Mouse (Mus musculus): ENCODE measurements at regions not wholly inside any gene's neighbourhood (a gene's known extent, or its start where the extent isn't known, plus 50 kb on each side); places are given as distances from the start of the nearest gene placed in this dataset.

GRCm38 (mm10) chr15:36945309-36945708, 62.3 kb downstream of the Zfp706 start:
- H3K4me1 ChIP-seq = no peaks in the 10 kb centered on the region
- H3K4me3 ChIP-seq = no peak overlapping the region
- ATAC-seq (ENCODE audit: borderline replicate concordance, extremely low read depth, low FRiP score, low TSS enrichment) = no peak
- no peaks in the 10 kb centered on the region for H3K27me3 ChIP-seq
- H3K27ac ChIP-seq = no peak overlapping the region
- H3K9ac ChIP-seq = no peak overlapping the region
- H3K36me3 ChIP-seq = no peaks in the 10 kb centered on the region
- H3K4me2 ChIP-seq = no peak overlapping the region
- WGBS = 86% methylated on average over 4 of the region's 4 CpGs
- no peaks in the 10 kb centered on the region for H3K9me3 ChIP-seq

- no peaks in the 10 kb centered on the region for H3K36me3 ChIP-seq
- H3K4me2 ChIP-seq = no peak overlapping the region
- no peaks in the 10 kb centered on the region for H3K9me3 ChIP-seq
- H3K4me3 ChIP-seq = no peak overlapping the region
- H3K9ac ChIP-seq = no peak overlapping the region
- ATAC-seq (ENCODE audit: borderline replicate concordance, extremely low read depth, low FRiP score, low TSS enrichment) = no peak
- H3K27me3 ChIP-seq = no peaks in the 10 kb centered on the region
- no peak overlapping the region for H3K27ac ChIP-seq
- WGBS = 56% methylated on average over 8 of the region's 8 CpGs
- H3K4me1 ChIP-seq = no peaks in the 10 kb centered on the region
These were observed 62.9 kb downstream of the Zfp706 start for GRCm38 (mm10) chr15:36944556-36945171.

GRCm38 (mm10) chr15:36943492-36944112, 64.0 kb downstream of the Zfp706 start:
- Histone ChIP-seq H3K9ac (no peak overlapping the region), H3K4me3 (no peak overlapping the region), H3K4me1 (0 out of 2 replicates have a peak, but pooled peaks cover 6% of the 10 kb centered on the region), H3K27ac (no peak overlapping the region), H3K36me3 (no peaks in the 10 kb centered on the region), H3K4me2 (no peak overlapping the region), H3K27me3 (no peaks in the 10 kb centered on the region), H3K9me3 (no peaks in the 10 kb centered on the region)
- WGBS = 53% methylated on average over 12 of the region's 12 CpGs
- ATAC-seq (ENCODE audit: borderline replicate concordance, extremely low read depth, low FRiP score, low TSS enrichment) = no peak

GRCm38 (mm10) chr15:36942261-36942660, 65.3 kb downstream of the Zfp706 start:
- H3K4me3 ChIP-seq = no peak overlapping the region
- no peak overlapping the region for H3K27ac ChIP-seq
- H3K9ac ChIP-seq = no peak overlapping the region
- WGBS = 59% methylated on average over 4 of the region's 4 CpGs
- no peaks in the 10 kb centered on the region for H3K27me3 ChIP-seq
- no peak for ATAC-seq (ENCODE audit: borderline replicate concordance, extremely low read depth, low FRiP score, low TSS enrichment)
- no peaks in the 10 kb centered on the region for H3K9me3 ChIP-seq
- H3K4me1 ChIP-seq = peaks cover 17% of the 10 kb centered on the region
- H3K36me3 ChIP-seq = no peaks in the 10 kb centered on the region
- H3K4me2 ChIP-seq = no peak overlapping the region

GRCm38 (mm10) chr15:36941741-36942140, 65.8 kb downstream of the Zfp706 start:
- H3K4me3 ChIP-seq = no peak overlapping the region
- H3K4me1 ChIP-seq = peaks cover 17% of the 10 kb centered on the region
- ATAC-seq (ENCODE audit: borderline replicate concordance, extremely low read depth, low FRiP score, low TSS enrichment) = no peak
- no peaks in the 10 kb centered on the region for H3K9me3 ChIP-seq
- no peak overlapping the region for H3K4me2 ChIP-seq
- H3K27me3 ChIP-seq = no peaks in the 10 kb centered on the region
- H3K9ac ChIP-seq = no peak overlapping the region
- no peak overlapping the region for H3K27ac ChIP-seq
- 82% methylated on average over 5 of the region's 5 CpGs for WGBS
- H3K36me3 ChIP-seq = no peaks in the 10 kb centered on the region

GRCm38 (mm10) chr15:36939608-36940007, 68.0 kb downstream of the Zfp706 start:
- WGBS = 78% methylated on average over 9 of the region's 9 CpGs
- H3K4me1 ChIP-seq = peaks cover 17% of the 10 kb centered on the region
- no peak overlapping the region for H3K27ac ChIP-seq
- H3K27me3 ChIP-seq = no peaks in the 10 kb centered on the region
- H3K9ac ChIP-seq = no peak overlapping the region
- no peak for ATAC-seq (ENCODE audit: borderline replicate concordance, extremely low read depth, low FRiP score, low TSS enrichment)
- no peaks in the 10 kb centered on the region for H3K36me3 ChIP-seq
- no peak overlapping the region for H3K4me2 ChIP-seq
- H3K4me3 ChIP-seq = no peak overlapping the region
- H3K9me3 ChIP-seq = no peaks in the 10 kb centered on the region

GRCm38 (mm10) chr15:36939153-36939552, 68.4 kb downstream of the Zfp706 start:
- H3K27ac ChIP-seq = peak overlapping the region; percentile 86; the same call in 1 of the 2 replicates
- H3K4me3 ChIP-seq = peak overlapping the region; percentile 56
- WGBS = 32% methylated on average over 9 of the region's 9 CpGs
- peaks cover 17% of the 10 kb centered on the region for H3K4me1 ChIP-seq
- ATAC-seq (ENCODE audit: borderline replicate concordance, extremely low read depth, low FRiP score, low TSS enrichment) = peak; percentile 10; the same call in 1 of the 2 replicates
- peak overlapping the region; percentile 62 for H3K9ac ChIP-seq
- peak overlapping the region; percentile 91 for H3K4me2 ChIP-seq
- H3K36me3 ChIP-seq = no peaks in the 10 kb centered on the region
- H3K9me3 ChIP-seq = no peaks in the 10 kb centered on the region
- H3K27me3 ChIP-seq = no peaks in the 10 kb centered on the region

- Histone ChIP-seq H3K4me1 (peaks cover 17% of the 10 kb centered on the region), H3K9ac (peak overlapping the region; percentile 62), H3K4me3 (peak overlapping the region; percentile 56), H3K4me2 (peak overlapping the region; percentile 91), H3K27ac (peak overlapping the region; percentile 86), H3K36me3 (no peaks in the 10 kb centered on the region), H3K9me3 (no peaks in the 10 kb centered on the region), H3K27me3 (no peaks in the 10 kb centered on the region)
- peak; percentile 93 for ATAC-seq (ENCODE audit: borderline replicate concordance, extremely low read depth, low FRiP score, low TSS enrichment)
- WGBS = 0% methylated on average over 50 of the region's 57 CpGs
These were observed 68.9 kb downstream of the Zfp706 start for GRCm38 (mm10) chr15:36938511-36939150.

- Histone ChIP-seq H3K4me1 (peaks cover 17% of the 10 kb centered on the region), H3K27me3 (no peaks in the 10 kb centered on the region), H3K4me3 (peak overlapping the region; percentile 56), H3K9ac (peak overlapping the region; percentile 62), H3K9me3 (no peaks in the 10 kb centered on the region), H3K4me2 (peak overlapping the region; percentile 91), H3K36me3 (no peaks in the 10 kb centered on the region), H3K27ac (peak overlapping the region; percentile 86)
- ATAC-seq (ENCODE audit: borderline replicate concordance, extremely low read depth, low FRiP score, low TSS enrichment) = no peak
- 21% methylated on average over 13 of the region's 13 CpGs for WGBS
These were observed 69.6 kb downstream of the Zfp706 start for GRCm38 (mm10) chr15:36937757-36938498.

- Histone ChIP-seq H3K27ac (no peak overlapping the region), H3K4me1 (peaks cover 17% of the 10 kb centered on the region), H3K27me3 (no peaks in the 10 kb centered on the region), H3K4me3 (no peak overlapping the region), H3K9me3 (no peaks in the 10 kb centered on the region), H3K9ac (no peak overlapping the region), H3K36me3 (no peaks in the 10 kb centered on the region), H3K4me2 (no peak overlapping the region)
- no peak for ATAC-seq (ENCODE audit: borderline replicate concordance, extremely low read depth, low FRiP score, low TSS enrichment)
- 77% methylated on average over 11 of the region's 11 CpGs for WGBS
These were observed 70.4 kb downstream of the Zfp706 start for GRCm38 (mm10) chr15:36937067-36937657.

- ATAC-seq (ENCODE audit: borderline replicate concordance, extremely low read depth, low FRiP score, low TSS enrichment) = no peak
- no peaks in the 10 kb centered on the region for H3K27me3 ChIP-seq
- H3K27ac ChIP-seq = no peak overlapping the region
- no peak overlapping the region for H3K4me3 ChIP-seq
- peaks cover 17% of the 10 kb centered on the region for H3K4me1 ChIP-seq
- 81% methylated on average over 2 of the region's 3 CpGs for WGBS
- no peak overlapping the region for H3K9ac ChIP-seq
- H3K4me2 ChIP-seq = no peak overlapping the region
- H3K9me3 ChIP-seq = no peaks in the 10 kb centered on the region
- H3K36me3 ChIP-seq = no peaks in the 10 kb centered on the region
These were observed 72.8 kb downstream of the Zfp706 start for GRCm38 (mm10) chr15:36934801-36935200.

Measured in lung, embryonic 15.5 days (tissue).